Mouse (Mus musculus) yolk sac, embryonic 10.5 days (tissue): Measurements from ENCODE around the gene Cacna1c.

ENCODE experiments used
- DNase-seq: peaks from one replicate; pipeline ENCODE4 v3.0.0-alpha.2; 2017; ENCODE audit warnings: low spot score

Gene Cacna1c

DNA sequence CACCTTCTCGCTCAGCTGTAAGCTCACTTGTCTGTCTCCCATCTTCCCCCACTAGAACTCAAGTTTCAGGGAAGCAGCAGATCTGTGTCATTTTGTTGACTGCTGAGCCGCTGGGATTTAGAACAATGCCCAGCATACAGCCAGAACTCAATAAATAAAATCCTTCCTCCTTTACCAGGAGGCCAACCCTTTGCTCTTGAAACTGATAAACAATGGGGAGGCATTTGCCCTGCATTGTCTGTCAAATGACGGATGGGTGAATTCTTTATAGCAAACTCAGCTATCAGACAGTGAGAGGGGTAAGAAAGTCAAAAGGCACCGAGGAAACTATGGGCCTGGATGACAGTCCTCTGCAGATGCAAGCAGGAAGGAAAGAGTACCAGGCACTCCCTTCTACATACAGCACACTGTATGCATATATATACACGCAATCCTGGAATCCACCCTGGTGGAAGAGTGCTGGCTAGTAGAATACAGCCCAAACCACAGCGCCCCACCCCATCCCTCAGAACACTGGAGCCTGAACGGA is 187.5 kb downstream of the Cacna1c start:
- DNase-seq: no peak

DNA sequence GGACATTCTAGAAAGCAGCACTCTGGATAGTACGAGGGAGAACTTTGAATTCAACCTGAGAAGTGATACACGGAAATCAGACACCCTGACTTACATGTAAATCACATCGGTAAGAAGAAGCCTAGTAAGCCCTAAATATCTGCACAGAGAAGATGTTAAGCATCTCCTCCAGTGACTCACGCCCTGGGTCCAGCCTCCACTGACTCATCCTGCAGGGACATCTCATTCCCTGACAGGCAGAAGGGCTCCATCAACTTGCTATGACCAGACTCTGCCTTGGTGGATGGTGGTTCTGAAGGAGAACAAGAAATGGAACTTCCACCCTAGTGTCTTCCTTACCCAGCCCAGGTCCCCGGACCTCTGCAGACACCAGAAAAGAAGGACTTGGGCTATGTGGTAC is 191.6 kb downstream of the Cacna1c start:
- no peak for DNase-seq

DNA sequence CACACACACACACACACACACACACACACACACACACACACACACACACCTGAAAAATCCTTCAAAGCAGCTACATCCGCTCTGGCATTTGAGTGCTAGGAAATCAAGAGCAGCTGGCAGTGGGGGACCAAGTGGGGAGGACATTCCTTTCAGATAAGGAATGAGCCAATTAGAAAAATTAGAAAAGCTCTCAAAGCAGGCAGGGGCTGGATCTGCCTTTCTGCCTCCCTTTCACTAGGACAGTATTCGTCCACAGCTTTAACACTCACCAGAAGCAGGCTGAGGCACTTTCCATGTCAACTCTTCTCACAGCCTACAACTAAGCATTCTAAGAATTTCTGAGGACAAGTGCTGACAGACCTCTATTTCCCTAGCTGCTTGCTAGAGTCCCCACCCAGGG is 194.8 kb downstream of the Cacna1c start:
- DNase-seq: no peak

DNA sequence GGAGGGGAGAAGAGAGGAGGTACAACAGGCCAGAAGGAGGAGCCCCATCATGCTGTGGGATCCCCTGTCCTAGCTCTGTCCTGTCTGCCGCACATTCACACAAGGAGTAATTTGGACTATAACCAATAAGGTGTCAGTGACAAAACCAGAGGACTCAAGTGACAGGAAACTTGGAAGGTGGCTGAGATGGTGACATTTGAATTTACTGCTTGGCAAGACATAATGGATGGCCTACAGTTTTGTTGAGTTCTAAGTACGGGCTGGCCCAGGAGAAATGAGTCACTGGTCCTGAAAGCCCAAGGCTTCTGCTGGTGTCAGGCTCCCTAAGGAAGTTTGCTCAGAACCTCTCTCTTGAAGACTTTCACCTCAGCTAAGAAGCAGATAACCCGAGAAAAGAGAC is 196.0 kb downstream of the Cacna1c start:
- no peak for DNase-seq

DNA sequence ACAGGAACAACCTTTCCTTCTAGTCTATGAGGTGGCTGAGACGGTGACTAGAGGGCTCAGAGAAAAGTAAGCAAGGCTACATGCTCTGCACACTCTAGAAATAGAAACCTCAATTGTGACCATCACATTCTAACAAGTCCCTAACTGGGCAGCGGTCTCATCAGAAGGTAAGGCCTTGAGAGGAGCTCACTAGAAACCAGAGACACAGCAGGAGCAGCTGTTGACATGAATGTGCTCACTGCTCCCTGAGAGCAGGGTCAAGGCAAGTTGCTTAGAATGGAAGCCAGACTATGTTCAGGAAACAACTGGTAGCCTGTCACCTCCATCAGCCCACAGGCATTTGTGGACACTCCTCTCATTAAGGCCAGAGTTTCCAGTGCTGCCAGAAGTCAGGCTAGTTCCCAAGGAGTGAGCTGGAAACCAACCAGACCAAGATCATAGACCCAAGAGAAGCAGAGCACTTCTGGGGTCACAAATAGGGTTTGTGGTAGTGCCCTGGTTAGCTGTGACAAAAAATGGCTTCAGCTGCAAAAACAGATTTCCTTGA is 196.8 kb downstream of the Cacna1c start:
- DNase-seq: no peak

DNA sequence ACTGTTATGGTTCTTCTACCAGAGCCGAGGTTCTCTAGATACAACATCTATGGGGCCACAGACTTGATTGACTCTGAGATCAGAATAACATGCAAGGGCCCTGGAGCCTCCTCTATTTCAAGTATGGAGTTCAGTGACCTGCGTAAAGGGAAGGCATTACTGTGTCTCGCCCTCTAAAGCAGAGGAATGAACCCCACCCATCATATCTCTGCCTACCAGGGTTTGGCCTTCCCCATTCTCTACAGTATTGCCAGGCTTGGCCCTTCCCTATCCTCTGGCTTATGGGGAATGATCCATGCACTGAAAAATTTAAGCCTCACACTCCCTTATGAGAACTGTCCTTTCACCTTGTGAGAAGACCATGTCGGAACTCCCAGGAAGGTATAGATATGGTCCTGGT is 198.8 kb downstream of the Cacna1c start:
- DNase-seq: no peak

DNA sequence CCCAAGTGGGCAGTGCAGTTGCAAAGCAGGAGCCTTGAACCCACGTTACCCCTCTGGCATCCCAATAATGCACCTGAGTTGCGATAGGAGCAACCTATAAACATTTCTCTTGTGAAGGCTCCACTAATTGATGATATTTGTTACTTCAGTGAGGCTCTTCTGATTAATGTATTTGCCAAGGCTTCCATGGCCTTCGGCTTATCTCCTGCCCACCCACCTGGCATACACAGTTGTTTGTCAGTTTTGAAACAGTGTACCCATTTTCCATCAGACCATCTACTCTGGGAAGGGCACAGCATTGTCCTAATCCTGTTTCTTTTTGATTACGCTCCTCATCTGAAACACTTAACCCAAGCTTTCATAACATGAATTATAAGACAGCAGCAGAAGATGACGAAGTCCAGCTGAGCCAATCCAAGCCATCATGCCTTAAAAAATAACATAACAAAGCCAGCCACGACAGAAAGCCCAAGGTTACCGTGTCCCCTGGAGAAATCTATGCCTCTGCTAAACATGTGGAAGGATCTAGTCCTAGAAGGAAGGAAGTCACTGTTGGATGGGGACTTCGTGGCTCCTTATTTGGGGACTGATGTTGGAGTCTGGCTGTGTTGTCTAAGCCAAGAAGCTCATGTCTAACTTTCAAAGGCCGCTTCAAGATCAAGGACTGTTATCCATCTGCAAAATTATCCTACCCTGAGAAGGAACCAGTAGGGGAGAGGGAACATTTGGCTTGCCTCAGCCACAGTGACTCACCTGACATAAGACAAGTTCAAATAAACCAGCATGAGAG is 201.8 kb downstream of the Cacna1c start:
- no peak for DNase-seq

DNA sequence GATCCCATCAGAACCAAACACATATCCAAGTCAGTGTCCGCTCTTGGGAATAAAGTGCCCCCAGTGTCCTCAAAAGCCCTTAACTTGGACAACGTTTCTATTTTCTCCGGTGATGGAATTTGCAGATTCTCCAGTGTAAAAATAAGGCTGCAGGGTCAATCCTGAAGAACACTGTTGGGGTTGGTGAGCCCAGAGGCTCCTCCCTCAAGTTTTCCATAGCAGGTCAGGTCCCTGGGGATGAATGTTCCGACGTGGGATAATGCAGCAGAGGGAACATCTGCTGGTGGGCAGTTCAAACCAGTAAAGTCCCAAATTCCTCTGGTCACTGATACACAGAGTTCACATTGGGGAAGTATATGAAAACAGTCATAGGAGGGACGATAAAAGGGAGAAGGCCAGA is 203.8 kb downstream of the Cacna1c start:
- no peak for DNase-seq

DNA sequence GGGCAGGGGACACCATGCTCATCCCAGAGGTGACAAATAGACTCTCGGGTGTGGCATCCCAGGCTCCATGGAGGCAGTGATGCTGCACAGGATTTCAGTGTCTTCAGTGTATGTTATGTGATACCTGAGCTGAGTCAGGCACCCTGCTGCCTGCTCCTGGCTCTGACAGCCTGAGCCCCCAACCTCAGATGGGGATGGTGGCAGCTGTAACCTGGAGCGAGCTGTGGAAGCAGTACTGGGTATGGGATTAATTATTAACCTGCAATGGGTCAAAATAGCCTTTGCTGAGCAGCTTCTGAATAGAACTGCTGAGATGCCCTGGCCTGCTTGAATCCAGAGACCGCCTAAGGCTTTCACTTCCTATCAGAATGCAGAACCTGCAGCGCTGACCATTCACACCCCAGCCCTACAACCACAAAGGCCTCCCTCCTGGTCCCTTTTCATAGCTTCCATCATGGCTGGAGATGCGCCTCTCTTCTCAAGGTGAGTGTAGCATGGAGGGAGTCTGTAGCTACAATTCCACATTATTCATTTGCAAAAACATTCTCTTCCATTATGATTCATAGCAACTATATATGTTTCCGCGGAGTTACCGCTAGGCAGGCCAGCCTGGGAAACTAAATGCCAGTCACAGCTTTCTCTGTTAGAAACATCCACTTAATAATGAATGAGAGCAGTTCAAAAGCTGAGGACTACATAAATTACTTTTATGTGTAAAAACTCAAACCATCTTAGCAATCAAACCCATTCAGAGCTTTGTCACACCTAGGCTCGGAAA is 206.0 kb downstream of the Cacna1c start:
- DNase-seq: no peak

DNA sequence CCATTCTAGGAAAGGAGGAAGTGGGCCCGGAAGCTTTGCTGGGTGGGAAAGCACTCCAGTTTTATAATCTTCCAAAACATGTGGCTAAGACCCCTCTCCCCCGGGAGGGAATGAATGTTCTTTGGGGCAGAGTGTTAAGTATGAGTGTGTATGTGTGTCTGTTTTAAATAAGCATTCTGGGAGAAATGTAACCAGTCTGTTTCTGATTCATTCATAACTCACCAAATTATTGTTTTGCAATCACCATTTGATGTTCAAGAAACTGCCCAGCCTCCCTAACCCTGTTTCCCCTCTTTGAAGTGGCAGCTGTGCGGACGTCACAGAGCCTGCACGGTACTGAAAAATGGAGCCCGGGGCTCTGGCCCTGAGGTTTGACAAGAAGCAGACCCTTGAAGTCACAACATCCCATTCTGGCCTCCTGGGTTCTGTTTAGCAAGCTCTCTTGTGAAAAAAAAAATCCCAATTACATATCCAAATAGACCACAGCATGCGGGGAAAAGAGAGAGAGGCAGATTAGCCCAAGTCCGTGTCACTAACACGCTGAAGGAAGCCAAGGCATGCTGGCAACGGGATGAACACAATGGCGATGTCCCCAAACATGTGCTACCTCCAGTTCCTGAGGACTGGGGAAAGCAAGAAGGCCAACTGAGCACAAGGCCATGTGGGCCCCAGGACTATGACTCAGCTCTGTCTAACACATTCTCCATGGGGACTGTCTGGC is 211.9 kb downstream of the Cacna1c start:
- peak; percentile 27 for DNase-seq

DNA sequence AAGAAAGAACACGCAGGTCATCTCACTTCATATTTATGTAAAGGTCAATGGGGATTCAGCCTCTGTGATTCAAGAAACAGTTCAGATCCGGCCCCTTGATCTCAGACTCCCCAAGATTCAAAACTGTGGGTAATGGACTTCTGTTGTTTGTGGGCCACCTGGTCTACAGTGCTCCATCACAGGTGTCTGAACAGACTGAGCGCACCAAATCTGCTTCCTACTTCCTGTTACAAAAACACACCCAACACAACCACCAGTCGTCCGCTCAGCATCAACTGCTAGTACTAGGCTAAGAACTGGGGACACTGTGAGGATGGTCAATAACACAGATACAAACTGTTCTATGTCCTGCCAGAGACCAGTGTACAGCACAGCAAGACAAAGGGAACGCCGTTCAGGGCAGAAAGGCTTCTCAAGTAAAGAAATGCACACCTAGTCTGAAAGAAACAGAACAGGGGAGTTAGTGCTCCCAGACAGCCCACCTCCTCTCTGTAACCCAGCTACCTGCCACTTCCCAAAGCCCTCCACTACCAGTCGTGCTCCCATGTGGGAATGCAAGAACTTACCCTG is 212.7 kb downstream of the Cacna1c start:
- DNase-seq: no peak

DNA sequence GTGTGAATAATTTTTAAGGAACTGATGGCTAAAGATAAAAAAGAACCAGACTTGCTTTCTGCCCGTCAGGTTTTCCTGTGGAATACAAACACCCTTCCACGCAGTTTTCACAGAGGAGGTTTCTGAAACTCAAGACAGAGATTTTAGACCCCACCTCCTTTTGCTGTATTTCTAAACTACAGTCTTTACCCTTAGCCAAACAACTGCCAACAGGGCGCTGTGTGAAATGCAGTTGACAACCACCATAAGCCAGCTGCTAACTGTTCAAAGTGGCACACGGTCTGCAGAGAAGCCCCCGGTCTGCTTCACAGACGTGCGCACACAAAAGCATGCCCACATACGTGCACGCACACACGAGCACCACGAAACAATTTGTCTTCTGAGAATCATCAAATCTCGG is 216.0 kb downstream of the Cacna1c start:
- DNase-seq: no peak

DNA sequence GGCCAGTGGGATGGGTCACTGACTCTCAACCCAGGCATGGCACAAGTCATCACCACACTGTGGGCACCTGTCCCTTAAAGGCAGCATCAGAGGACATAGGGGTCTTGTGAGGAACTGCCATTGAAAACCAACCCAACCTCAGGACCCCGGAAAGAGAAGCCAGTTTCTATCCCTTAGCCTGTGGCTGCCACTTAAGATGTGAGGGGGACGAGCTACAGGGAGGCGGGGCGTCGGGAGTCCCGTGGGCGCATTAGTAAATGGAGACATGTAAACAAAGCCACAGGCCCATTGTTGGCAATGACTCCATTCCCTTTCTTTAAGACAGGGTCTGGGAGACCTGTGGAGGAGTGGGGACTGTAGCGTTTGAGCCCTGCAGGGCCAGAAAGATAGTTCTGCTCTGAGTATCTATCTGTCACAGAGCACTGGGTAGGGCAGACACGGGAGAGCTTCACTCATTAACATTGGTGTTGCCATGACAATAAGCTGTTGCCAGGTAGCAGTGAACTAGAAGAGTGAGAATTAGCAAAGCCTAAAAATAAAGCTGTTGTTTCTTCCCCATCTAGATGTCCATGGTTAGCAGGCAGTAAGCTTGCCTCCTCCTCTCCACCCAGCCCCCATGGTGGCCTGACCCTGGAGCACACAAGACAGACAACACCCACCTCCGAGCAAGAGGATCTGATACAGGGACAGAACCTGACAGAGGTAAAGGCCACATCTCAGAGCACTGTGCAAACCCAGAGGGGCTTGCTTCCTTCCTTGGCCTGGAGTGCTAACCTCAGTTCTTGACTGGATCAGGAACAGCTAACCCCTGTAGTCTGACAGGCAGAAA is 218.6 kb downstream of the Cacna1c start:
- DNase-seq: no peak

DNA sequence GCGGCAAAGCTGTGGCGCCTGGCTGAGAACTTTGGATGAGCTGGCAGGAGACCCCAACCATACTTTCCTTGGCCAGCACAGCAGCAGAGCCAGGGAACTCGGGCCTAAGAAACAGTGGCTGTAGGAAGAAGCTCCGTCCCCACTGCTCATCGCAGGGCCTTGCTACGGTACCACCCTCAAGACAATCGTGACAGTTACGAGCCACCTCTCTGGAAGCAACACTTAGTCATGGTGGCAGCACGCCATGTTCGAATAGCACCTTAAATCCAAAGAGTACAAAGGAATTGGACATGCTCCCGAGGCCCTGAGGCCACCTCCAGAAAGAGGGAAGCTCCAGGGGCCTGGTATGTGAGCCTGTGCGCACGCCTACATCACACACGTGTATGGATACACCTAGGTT is 219.6 kb downstream of the Cacna1c start:
- DNase-seq: no peak

DNA sequence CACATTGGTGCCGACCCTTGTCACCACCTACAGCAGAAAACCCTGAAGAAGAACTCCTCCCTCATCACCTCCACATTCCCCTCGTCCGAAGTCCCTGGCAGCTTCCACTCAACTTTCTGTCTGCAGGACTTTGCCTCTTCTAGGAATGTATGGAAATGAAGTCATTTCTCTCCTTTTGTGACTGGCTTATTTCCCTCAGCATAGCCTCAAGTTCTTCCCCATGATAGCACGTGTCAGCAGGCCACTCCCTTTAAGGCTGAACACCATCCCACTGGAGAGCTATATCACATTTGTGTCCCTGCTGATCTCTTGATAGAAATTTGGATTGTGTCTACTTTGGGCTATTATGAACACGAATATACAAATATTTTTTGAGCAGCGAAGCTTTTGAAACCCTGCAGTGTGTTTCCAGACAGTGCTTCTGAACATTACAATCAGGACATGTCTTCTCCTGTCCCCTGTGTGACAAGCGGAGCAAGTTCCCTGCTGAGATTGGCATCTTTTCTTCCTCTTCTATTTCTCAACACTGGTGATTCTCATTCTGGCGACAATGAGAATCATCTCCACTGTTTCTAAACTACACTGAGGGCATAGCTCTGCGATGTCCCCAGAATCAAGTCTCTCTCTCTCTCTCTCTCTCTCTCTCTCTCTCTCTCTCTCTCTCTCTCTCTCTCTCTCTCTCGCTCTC is 224.2 kb downstream of the Cacna1c start:
- peak; percentile 15 for DNase-seq

DNA sequence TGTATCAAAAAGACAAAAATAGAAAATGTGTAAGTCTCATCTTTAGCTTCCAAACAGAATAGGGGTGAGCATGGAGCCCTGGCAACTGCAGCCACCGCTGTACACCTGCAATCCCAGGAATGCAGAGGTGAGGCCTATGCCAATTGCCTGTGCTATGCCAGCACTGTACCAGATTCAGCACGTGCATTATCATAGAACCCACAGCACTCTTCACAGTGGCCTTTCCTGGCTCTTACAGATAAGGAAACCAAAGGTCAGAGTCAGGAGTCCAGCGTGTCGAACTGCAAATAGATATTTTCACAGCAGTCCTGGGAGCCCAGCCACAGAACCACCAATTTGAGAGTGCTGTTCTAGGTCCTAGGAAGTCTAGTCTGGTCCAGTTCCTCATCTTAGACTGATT is 227.4 kb downstream of the Cacna1c start:
- DNase-seq: peak; percentile 12

DNA sequence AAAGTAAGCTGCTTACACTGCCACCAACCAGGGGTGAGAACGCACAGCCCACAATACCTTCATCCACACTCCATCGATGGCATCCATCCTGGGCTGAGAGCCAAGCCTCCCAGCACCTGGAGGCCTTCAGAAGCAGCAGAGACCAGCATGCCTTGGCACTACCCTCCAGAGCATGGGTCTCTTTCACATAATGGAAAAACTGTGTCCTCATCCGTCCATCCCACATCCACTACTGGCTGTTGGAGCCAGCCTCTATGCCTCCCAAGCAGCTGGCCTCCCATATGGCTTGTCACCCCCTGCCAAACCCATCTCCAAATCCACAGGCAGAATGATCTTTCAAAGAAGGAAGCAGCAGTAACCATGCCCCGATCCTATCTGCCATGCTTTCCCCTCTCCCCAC is 229.3 kb downstream of the Cacna1c start:
- DNase-seq: no peak

DNA sequence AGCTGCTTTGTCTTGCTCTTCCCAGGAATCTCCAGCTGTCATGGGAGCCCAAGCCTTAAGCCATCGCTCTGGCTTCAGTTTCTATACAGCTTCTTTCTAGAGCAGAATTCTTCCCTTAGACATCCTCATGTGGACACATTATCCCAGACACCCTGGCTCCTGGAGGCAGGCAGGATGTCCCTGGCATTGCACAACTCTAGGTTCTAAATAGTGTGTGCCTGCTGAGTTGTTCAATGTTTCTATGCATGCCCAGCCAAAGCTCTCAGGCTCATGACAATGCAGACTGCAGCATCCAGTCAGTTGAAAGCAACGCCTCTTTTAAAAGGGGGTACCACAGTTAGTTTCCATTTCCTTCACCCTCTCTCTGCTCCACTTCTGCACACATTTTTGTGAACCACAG is 230.6 kb downstream of the Cacna1c start:
- no peak for DNase-seq

DNA sequence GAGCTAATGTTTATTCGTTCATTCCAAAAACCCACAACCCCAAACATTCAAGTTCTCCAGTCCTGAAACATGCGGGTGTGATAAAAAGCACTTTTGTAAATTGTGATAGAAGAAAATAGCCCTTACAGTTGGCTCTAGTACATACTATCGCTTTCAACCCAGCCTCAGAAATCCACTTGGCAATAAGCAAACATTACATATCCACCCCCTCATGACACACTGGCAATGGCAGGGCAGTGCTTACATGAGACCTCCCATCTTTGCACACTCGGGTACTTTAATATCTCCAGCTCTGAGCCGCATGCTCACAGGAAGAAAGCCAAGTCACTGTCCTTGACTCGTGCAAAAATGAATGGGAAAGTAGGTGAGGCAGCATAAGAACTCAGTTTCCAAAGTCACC is 232.4 kb downstream of the Cacna1c start:
- DNase-seq: no peak

DNA sequence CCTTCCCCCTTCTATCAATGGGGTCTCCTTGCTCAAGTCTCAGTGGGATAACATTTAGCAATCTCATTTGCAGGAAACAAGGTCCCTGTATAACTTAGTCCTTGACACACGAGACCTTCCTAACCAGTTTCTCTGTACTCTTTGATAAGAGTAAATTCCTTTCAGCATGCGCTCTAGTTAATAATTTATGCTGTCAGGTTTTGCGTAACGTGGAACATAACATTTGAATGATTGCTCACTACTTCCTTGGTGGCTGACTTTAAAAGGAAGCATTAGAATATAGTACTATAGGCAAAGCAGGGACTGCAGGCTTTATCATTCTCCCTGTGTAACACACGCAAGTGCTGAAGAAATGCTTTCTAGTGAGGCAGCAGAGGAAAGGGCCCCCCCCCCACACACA is 232.9 kb downstream of the Cacna1c start:
- peak; percentile 61 for DNase-seq

DNA sequence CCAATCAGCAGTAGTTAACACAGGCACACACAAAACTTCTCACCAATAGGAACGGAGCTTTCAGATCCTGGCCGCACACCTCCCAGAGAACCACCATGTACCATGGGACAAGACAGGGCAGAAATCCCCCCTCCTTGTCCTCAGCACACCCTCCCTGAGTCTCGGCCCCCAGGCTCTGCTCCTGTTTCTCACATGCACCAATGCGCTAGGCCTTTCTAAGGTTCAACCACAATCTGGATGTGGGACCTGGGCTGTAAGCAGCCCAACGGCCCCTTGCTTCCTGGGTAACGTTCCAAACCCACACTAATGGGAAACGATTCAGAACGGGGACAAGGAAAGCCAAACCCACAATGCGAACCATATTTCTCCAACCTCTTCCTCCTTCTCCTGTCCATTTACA is 237.7 kb downstream of the Cacna1c start:
- no peak for DNase-seq
